Mouse (Mus musculus) urinary bladder, adult 2 months (tissue): Measurements from ENCODE around the gene Nyap1. TPM values are rescaled to one million over a fixed set of nuclear protein-coding genes. Genes with fewer than 3 reads are reported as not detected.
"Not testable (repeated sequence)": the region's sequence is repeated elsewhere in the genome, so short reads cannot be mapped to it uniquely, and the experiment has no call there.

Experiments
- DNase-seq: peaks from one replicate; pipeline ENCODE4 v3.0.0; 2022; ENCODE audit warnings: low spot score
- polyA plus RNA-seq: library from polyadenylated mRNA; depleted of rRNA; stranded (reverse); fragments of >200 nt; gene quantifications from 2 replicates; pipeline ENCODE4 v1.2.3, GENCODE M21; 2012

Gene Nyap1
- polyA plus RNA-seq, 1 experiment: 6.7 TPM

- DNase-seq: peak; percentile 96
Measured at GRCm38 (mm10) chr5:137745214-137746171, 4.1 kb upstream of the Nyap1 start, which contains the start of gene Tsc22d4. Gene Tsc22d4 (plus strand): TSS chr5:137745730.

- DNase-seq: no peak
Measured at GRCm38 (mm10) chr5:137744197-137744596, 2.8 kb upstream of the Nyap1 start.

GRCm38 (mm10) chr5:137742836-137743235, 1.4 kb upstream of the Nyap1 start:
- no peak for DNase-seq

GRCm38 (mm10) chr5:137742048-137742447, 641 bp upstream of the Nyap1 start:
- DNase-seq: no peak

- DNase-seq: no peak
Measured at GRCm38 (mm10) chr5:137740506-137740905, 901 bp downstream of the Nyap1 start.

DNA sequence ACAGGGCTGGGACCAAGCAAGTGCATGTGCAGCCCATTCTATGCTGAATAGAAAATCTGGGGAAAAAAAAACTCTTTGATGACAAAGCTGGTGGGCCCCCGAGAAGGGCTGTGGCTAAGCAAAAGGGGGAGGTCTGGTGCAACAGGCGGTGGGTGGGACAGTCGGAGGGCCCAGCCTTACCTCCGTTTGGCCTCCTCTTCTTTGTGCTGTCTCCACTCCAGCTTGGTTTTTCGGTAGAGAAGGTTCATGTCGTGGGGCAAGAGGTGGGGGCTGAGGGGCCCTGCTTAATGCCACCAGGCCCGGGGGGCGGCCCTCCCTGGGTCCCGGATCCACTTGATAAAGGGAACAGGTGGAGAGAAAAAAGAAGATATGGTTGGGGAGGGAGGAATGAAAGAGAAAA, 1.9 kb downstream of the Nyap1 start:
- DNase-seq: no peak

- DNase-seq: no peak
Measured at GRCm38 (mm10) chr5:137738516-137738915, 2.9 kb downstream of the Nyap1 start.

- no peak for DNase-seq
Measured at GRCm38 (mm10) chr5:137737400-137737940, 3.9 kb downstream of the Nyap1 start.

DNA sequence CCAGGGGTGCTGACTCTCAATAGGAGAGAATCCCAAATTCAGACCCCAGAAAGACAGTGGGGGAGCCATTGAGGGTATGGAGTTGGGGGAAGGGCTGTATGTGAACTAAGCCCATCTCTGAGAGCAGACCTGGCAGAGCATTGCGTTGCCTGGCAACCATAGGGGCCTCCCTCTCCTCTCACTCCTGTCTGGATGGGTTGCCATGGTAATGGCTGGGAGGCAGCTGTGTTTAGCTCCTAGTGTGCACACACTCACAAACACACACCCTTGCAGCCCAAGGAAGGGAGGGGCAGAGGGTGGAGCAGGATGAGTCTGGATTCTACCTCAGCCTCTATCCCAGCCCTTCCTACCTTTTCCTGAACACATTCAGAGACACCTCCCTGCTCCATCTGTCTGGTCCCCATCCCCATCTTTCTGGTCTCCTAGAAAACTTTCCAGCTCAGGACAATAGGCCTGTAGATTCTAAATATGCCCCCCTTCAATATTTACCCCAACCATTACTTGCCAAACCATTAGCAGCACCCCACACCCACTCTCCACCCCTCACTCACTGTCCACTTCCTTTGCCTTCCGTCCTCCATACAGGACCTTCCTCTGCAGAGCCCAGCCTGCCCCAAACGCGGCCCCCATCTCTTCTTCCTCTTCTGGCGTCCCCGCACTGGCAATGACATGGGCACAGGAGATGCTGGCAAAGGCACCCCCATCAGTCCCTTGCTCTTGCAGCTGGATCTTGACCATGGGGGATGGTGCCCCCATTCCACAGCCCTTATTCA, 6.9 kb downstream of the Nyap1 start:
- no peak for DNase-seq

- no peak for DNase-seq
Measured at GRCm38 (mm10) chr5:137733638-137734288, 7.6 kb downstream of the Nyap1 start.

DNA sequence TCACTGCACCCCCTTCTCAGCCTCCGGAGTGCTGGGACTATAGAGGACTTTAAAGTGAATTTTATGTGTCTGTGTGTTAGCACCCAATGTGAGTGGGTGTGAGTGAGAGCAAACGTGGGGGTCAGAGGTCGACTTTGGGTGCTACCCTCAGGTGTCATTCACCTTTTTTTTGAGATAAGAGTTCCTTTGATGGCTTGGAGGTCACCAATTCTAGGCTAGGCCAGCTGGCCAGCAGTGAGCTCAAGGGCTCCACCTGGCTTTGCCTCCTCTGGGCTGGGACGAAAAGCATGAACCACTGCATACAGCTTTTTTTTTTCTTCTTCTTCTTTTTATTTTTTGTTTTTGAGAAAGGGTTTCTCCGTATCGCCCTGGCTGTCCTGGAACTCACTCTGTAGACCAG, 14.6 kb downstream of the Nyap1 start:
- no peak for DNase-seq

DNA sequence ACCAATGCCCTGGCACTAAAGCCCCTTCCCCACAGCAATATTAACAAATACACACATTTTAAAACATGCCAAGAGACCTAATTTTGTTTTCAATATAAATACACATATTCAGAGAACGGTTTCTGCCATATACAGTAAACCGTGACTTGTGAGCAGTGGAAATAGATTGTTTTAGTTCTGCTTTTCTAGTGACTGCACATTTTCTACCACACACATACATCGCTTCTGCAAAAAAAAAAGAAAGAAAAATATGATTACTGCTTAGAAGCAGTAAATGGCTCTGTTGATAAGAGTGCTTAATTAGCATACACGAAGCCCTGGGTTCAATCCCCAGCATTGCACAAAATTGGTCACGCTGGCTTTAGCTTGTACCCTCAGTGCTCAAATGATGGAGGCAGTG, 17.6 kb downstream of the Nyap1 start:
- DNase-seq: no peak

DNA sequence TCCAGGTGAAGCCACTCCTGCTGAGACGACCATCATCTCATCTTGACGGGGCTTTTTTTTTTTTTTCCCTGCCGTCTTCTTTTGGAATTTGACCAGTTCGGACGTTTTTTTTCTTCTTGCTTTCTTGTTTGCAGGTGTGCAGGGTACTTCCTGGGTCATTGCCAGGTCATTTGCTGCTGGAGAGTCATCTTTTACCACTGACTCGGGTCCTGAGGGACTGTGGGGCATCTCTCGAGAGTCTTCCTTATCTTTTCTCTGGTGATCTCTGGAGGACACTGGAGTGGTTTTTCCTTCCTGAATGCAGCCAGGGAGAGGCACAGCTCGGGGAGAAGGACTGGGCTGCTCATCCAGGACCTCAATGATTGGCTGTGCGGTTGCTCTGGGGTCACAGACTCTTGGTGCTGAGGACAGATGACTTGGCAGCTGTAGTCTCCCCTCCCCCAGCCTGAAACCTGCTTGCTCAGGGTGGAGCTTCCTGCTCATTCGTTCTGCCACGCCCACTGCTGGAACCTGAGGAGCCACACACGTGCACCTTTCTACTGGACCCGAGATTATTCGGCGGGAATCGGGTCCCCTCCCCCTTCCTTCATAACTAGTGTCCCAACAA, 20.7 kb downstream of the Nyap1 start:
- not testable (repeated sequence) for DNase-seq

- no peak for DNase-seq
Measured at GRCm38 (mm10) chr5:137719088-137719487, 22.3 kb downstream of the Nyap1 start.

- DNase-seq: no peak
Measured at GRCm38 (mm10) chr5:137718020-137718790, 23.2 kb downstream of the Nyap1 start.

DNA sequence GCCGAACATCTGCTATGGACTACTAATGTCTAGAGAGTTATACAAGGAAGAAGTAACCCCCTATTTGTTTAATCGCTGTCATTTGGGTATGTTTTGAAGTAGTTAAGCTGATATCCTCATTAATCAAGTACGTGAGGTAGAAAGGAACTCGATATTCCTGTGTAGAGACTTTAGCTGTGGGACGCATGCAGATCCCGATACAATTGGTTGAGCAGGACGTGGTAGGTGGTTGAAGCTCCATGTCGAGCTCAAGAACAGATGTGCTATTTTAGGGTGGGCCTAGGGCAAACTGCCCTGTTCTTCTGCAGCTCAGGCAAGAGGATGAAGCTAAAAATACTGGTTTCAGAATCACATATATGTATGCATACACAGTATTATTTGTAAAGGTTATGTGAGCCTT, 25.7 kb downstream of the Nyap1 start:
- no peak for DNase-seq

DNA sequence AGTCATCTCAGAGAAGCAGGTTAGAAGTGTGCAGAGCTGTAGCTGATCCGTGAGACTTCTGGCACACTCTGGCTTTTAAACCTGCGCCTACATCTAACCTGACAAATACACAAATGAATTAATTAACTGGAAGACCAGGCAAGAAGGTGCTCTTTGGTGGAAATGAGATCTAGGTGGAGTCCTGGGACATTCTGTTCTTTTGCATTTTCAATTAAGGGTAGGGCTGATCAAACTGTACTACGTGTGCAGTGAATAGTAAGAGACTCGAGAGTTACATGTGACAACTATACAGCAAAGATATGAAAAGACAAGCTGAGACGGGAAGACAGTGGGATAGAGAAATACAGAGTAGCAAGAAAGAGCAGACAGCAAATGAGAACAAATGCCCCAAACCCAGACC, 28.0 kb downstream of the Nyap1 start:
- DNase-seq: no peak

DNA sequence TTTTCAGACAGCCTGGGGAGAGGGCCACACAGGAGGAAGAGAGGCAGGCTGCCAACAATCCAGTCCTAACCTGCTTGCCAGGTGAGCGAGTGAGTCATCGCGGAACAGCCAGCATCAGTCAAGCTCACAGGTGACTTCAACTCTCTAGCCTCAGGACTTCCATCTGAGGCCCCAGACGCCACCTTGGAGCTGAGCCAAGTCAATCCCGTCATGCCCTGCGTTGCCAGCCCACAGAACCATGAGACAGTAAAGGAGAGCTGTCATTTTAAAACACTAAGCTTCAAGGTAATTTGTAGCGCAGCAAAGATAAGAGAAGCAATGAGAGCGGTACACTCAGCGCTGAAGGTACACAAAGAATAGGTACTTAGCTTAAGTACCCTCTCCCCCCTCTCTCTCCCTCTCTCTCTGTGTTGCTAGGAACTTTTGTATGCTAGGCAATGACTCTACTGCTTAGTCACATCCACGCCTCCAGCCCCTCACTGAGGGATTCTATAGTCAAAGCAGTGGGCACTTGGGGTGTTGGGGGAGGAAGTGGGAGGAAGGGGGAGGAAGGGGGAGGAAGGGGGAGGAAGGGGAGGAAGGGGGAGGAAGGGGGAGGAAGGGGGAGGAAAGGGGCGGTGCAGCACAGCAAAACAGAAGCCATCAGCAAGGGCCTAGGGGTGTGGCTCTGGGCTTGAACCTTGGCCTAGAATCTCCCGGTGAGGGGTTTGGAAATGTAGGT, 34.3 kb downstream of the Nyap1 start:
- DNase-seq: peak; percentile 70

GRCm38 (mm10) chr5:137705242-137705641, 36.2 kb downstream of the Nyap1 start:
- no peak for DNase-seq

GRCm38 (mm10) chr5:137699850-137700249, 41.6 kb downstream of the Nyap1 start:
- DNase-seq: no peak
